Mouse (Mus musculus) thymus, adult 2 months (tissue): ENCODE results near the gene Pros1.

Experiments used
- CTCF ChIP-seq: fragments of 200-500 bp; IDR thresholded peaks from 2 replicates; pipeline ENCODE4 v1.5.1; 2012; ENCODE audit warnings: mild to moderate bottlenecking, control low read depth, low read length, moderate library complexity, borderline replicate concordance; ENCODE audit not compliant: control insufficient read depth, poor library complexity, insufficient read depth; ENCODE audit errors: extremely low read depth
- POLR2A ChIP-seq: fragments of 200-500 bp; IDR thresholded peaks from 2 replicates; pipeline ENCODE4 v1.6.1; 2012; ENCODE audit warnings: mild to moderate bottlenecking, low read length, control low read depth, moderate library complexity; ENCODE audit not compliant: control insufficient read depth, poor library complexity, insufficient read depth; ENCODE audit errors: extremely low read depth

- no peak for TF ChIP-seq CTCF
- TF ChIP-seq POLR2A = no peak
These were observed 49.5 kb upstream of the Pros1 start for GRCm38 (mm10) chr16:62804621-62805020.
